Mouse (Mus musculus): ENCODE data around the gene Strada. TPM values are rescaled to one million over a fixed set of nuclear protein-coding genes. Genes with fewer than 3 reads are reported as not detected.
A peak's percentile ranks its signal among the peaks of the same experiment; 100 is the strongest.

Gene Strada
- polyA plus RNA-seq, 1 experiment, result 32.6 TPM

GRCm38 (mm10) chr11:106158081-106158929 lies 43.7 kb downstream of the Strada start:
- peak overlapping the region; percentile 99 for H3K27ac ChIP-seq (ENCODE audit: insufficient read depth, low read length)
- H3K27me3 ChIP-seq (ENCODE audit: control insufficient read depth, insufficient read depth, low read length), result no peaks in the 10 kb centered on the region
- TF ChIP-seq CTCF (IDR thresholded peaks at IDR 0.05; ENCODE audit: extremely low read depth, insufficient read depth, insufficient read length, insufficient replicate concordance), result peak; percentile 80; the same call in 1 of the 2 replicates
- no peak for TF ChIP-seq POLR2A (IDR thresholded peaks at IDR 0.05; ENCODE audit: low read depth, low read length)
- DNase-seq (ENCODE audit: low read depth in 1 of 2, low spot score in 2 of 2), result peak; percentile 55 to 59
- H3K4me3 ChIP-seq (ENCODE audit: extremely low read depth, insufficient read depth, insufficient read length), result peak overlapping the region; percentile 97
- peaks cover 36% of the 10 kb centered on the region for H3K36me3 ChIP-seq (ENCODE audit: control insufficient read depth, insufficient read depth, low read length)
- 23% methylated on average over 14 of the region's 14 CpGs for WGBS
- peaks cover 23% of the 10 kb centered on the region; the same call in 1 of the 2 replicates for H3K4me1 ChIP-seq (ENCODE audit: control insufficient read depth, insufficient read depth, insufficient read length)

DNA sequence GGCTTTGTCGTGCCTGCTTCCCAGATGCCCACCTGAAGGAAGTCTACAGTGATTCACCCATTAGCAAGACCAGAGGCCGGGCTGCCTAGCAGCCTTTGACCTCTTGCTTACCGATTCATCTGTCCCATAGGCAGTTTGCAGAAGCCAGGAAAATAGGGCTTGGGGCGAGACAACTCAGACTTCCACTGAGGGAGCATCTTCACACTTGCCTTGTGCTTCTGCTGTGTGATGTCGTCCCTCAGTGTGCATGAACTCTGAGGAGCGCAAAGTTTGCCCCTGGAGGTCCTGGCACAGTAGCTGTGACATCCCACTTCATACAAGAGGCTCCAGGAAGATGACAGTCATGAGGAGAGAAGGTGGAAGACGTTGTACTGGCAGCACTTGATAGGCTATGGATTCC lies 44.8 kb downstream of the Strada start:
- Histone ChIP-seq H3K4me1 (ENCODE audit: control insufficient read depth, insufficient read depth, insufficient read length) (peaks cover 22% of the 10 kb centered on the region; the same call in 1 of the 2 replicates), H3K27me3 (ENCODE audit: control insufficient read depth, insufficient read depth, low read length) (no peaks in the 10 kb centered on the region), H3K27ac (ENCODE audit: insufficient read depth, low read length) (peak overlapping the region; percentile 99), H3K4me3 (ENCODE audit: extremely low read depth, insufficient read depth, insufficient read length) (peak overlapping the region; percentile 97; the same call in 1 of the 2 replicates), H3K36me3 (ENCODE audit: control insufficient read depth, insufficient read depth, low read length) (peaks cover 42% of the 10 kb centered on the region)
- 68% methylated on average over 7 of the region's 7 CpGs for WGBS
- no peak for DNase-seq (ENCODE audit: low read depth in 1 of 2, low spot score in 2 of 2)
- no peak for TF ChIP-seq CTCF (IDR thresholded peaks at IDR 0.05; ENCODE audit: extremely low read depth, insufficient read depth, insufficient read length, insufficient replicate concordance)
- TF ChIP-seq POLR2A (IDR thresholded peaks at IDR 0.05; ENCODE audit: low read depth, low read length), result no peak

- DNase-seq (ENCODE audit: low read depth in 1 of 2, low spot score in 2 of 2), result no peak
- H3K27me3 ChIP-seq (ENCODE audit: control insufficient read depth, insufficient read depth, low read length), result no peaks in the 10 kb centered on the region
- H3K27ac ChIP-seq (ENCODE audit: insufficient read depth, low read length), result peak overlapping the region; percentile 25; the same call in 1 of the 2 replicates
- WGBS, result 66% methylated on average over 1 of the region's 1 CpGs
- no peak overlapping the region for H3K4me3 ChIP-seq (ENCODE audit: extremely low read depth, insufficient read depth, insufficient read length)
- peaks cover 49% of the 10 kb centered on the region for H3K36me3 ChIP-seq (ENCODE audit: control insufficient read depth, insufficient read depth, low read length)
- H3K4me1 ChIP-seq (ENCODE audit: control insufficient read depth, insufficient read depth, insufficient read length), result peaks cover 16% of the 10 kb centered on the region; the same call in 1 of the 2 replicates
- TF ChIP-seq CTCF (IDR thresholded peaks at IDR 0.05; ENCODE audit: extremely low read depth, insufficient read depth, insufficient read length, insufficient replicate concordance) (no peak), POLR2A (IDR thresholded peaks at IDR 0.05; ENCODE audit: low read depth, low read length) (no peak)
Measured at GRCm38 (mm10) chr11:106156257-106156656, 45.7 kb downstream of the Strada start.

DNA sequence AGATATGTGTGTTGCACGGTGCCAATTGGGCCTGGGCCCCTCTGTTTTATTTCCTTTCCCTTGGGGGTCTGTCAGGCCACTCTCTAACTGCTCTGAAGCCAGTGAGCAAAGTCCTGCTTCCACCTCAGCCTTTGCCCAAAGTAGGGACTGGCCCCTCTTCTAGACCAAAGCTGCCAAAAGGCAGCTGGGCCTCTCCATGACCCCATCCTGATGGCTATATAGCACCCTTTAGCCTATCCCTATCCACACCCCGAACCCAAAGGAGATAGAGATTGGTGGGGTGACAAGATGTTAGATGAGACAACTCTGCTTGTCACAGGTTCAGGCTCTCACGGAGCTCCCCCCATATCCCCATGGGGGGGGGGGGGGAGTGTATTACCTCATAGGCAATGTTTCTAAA lies 46.2 kb downstream of the Strada start:
- Histone ChIP-seq H3K27ac (ENCODE audit: insufficient read depth, low read length) (peak overlapping the region; percentile 42; the same call in 1 of the 2 replicates), H3K4me3 (ENCODE audit: extremely low read depth, insufficient read depth, insufficient read length) (no peak overlapping the region)

DNA sequence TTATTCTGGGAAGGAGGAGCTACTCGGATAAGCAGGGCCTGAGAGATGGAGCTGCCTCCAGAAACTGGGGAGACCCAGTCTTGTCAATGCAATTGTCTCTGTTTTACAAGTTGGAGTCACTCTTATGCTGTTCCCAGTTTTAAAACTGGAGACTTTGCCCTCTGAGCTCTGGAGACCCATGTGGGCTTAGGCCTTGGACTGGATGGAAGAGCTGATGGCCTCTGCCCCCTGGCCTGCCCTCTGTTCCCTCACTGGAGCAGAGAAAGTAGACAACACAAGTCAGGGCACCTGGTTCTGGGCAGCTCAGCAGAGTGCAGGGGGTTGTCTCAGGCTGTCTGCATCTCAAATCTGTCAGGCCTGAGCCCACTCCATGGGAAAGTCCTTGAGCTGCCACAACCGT lies 47.2 kb downstream of the Strada start:
- no peak overlapping the region for H3K4me3 ChIP-seq (ENCODE audit: extremely low read depth, insufficient read depth, insufficient read length)
- WGBS, result 83% methylated on average over 2 of the region's 2 CpGs
- H3K27ac ChIP-seq (ENCODE audit: insufficient read depth, low read length), result 0 out of 2 replicates have a peak overlapping the region, but pooled peaks have one; percentile 10
- DNase-seq (ENCODE audit: low read depth in 1 of 2, low spot score in 2 of 2), result no peak
- H3K27me3 ChIP-seq (ENCODE audit: control insufficient read depth, insufficient read depth, low read length), result no peaks in the 10 kb centered on the region
- TF ChIP-seq POLR2A (IDR thresholded peaks at IDR 0.05; ENCODE audit: low read depth, low read length), result no peak
- TF ChIP-seq CTCF (IDR thresholded peaks at IDR 0.05; ENCODE audit: extremely low read depth, insufficient read depth, insufficient read length, insufficient replicate concordance), result no peak
- H3K4me1 ChIP-seq (ENCODE audit: control insufficient read depth, insufficient read depth, insufficient read length), result peaks cover 12% of the 10 kb centered on the region; the same call in 1 of the 2 replicates
- peaks cover 57% of the 10 kb centered on the region for H3K36me3 ChIP-seq (ENCODE audit: control insufficient read depth, insufficient read depth, low read length)

More for the DNA sequence above, 46.2 kb downstream of the Strada start:
- 38% methylated on average over 3 of the region's 3 CpGs for WGBS
- no peaks in the 10 kb centered on the region for H3K27me3 ChIP-seq (ENCODE audit: control insufficient read depth, insufficient read depth, low read length)
- peaks cover 12% of the 10 kb centered on the region; the same call in 1 of the 2 replicates for H3K4me1 ChIP-seq (ENCODE audit: control insufficient read depth, insufficient read depth, insufficient read length)
- TF ChIP-seq CTCF (IDR thresholded peaks at IDR 0.05; ENCODE audit: extremely low read depth, insufficient read depth, insufficient read length, insufficient replicate concordance), result no peak
- TF ChIP-seq POLR2A (IDR thresholded peaks at IDR 0.05; ENCODE audit: low read depth, low read length), result no peak
- no peak for DNase-seq (ENCODE audit: low read depth in 1 of 2, low spot score in 2 of 2)
- peaks cover 52% of the 10 kb centered on the region for H3K36me3 ChIP-seq (ENCODE audit: control insufficient read depth, insufficient read depth, low read length)

DNA sequence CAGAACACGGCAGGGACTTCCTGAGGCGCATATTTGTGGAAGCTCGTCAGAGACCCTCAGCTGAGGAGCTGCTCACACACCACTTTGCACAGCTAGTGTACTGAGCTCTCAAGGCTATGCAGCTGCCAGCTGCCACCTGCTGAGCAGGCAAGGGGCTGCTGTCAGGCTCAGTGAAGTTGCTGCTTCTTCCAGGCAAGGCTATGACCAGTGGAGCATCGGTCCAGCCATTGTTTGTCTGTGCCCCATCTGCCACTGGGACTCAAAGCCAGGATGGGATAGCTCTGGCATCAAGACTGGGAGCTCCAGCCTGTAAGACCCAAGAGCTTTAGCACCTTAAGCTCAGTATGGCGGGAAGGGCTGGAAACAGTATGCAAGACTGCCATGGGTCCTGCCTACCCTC lies 47.9 kb downstream of the Strada start:
- no peaks in the 10 kb centered on the region for H3K27me3 ChIP-seq (ENCODE audit: control insufficient read depth, insufficient read depth, low read length)
- H3K27ac ChIP-seq (ENCODE audit: insufficient read depth, low read length), result 0 out of 2 replicates have a peak overlapping the region, but pooled peaks have one; percentile 25
- no peak overlapping the region for H3K4me3 ChIP-seq (ENCODE audit: extremely low read depth, insufficient read depth, insufficient read length)
- H3K36me3 ChIP-seq (ENCODE audit: control insufficient read depth, insufficient read depth, low read length), result peaks cover 62% of the 10 kb centered on the region
- no peak for DNase-seq (ENCODE audit: low read depth in 1 of 2, low spot score in 2 of 2)
- peaks cover 12% of the 10 kb centered on the region; the same call in 1 of the 2 replicates for H3K4me1 ChIP-seq (ENCODE audit: control insufficient read depth, insufficient read depth, insufficient read length)
- no peak for TF ChIP-seq POLR2A (IDR thresholded peaks at IDR 0.05; ENCODE audit: low read depth, low read length)
- WGBS, result 76% methylated on average over 5 of the region's 5 CpGs

Data from spleen, adult 2 months (tissue).